Mouse (Mus musculus): Measurements from ENCODE around the gene Bcdin3d. TPM values are rescaled to one million over a fixed set of nuclear protein-coding genes. Genes with fewer than 3 reads are reported as not detected.

The Bcdin3d gene
- polyA plus RNA-seq, 1 experiment from 2014 or later = 12.6 TPM

DNA sequence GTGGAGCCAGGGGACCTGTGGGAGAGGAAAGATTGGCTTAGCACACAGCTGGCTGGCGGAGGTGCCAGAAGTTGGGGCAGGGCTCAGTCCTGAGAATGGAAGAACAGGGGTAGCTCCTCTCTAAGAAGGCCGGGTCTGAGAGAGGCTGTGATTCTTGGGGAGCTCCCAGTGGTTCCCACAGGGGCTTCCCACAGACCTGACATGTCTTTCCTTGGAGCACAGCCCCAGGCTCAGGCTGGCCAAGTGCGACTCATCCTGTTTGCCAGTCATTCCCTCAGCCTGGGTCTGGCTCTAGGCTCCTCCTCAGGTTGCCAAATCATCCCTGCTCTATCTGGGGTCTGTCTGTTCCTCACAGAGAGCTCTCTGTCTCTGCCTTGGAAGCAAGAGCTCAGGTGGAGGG, 36.1 kb upstream of the Bcdin3d start:
- Histone ChIP-seq H3K4me2 (replicated peaks; ENCODE audit: low read depth) (no peak overlapping the region), H3K4me3 (ENCODE audit: low read depth, low read length) (no peak overlapping the region), H3K36me3 (ENCODE audit: control insufficient read depth, insufficient read depth) (no peaks in the 10 kb centered on the region), H3K27me3 (replicated peaks; ENCODE audit: control insufficient read depth, insufficient read depth, low read length) (no peaks in the 10 kb centered on the region), H3K9ac (ENCODE audit: low read depth, low read length) (no peak overlapping the region), H3K4me1 (replicated peaks; ENCODE audit: control insufficient read depth, insufficient read depth, low read length) (no peaks in the 10 kb centered on the region), H3K27ac (ENCODE audit: low read depth, low read length) (no peak overlapping the region), H3K9me3 (ENCODE audit: control insufficient read depth) (no peaks in the 10 kb centered on the region)
- no peak for ATAC-seq
- TF ChIP-seq CTCF (IDR thresholded peaks at IDR 0.05; ENCODE audit: low read depth) = no peak
- 61% methylated on average over 3 of the region's 3 CpGs for WGBS

DNA sequence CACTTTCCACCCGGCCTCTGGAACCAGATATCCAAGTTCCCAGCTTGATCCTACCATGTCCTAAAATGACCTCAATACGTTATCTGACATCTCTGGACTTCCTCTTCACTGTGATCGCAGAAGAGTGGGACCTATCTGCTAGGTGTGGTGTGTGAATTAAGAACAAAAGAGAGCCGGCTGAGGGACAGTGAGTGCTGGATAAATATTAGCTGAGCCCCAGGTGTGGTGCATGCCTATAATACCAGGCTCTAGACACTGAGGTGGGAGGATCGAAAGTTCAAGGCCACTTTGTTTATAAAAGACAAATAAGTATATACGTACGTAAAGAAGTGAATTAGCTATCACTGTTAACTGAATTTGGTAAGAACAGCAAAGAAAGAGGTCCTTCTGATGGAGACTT, 35.3 kb upstream of the Bcdin3d start:
- Histone ChIP-seq H3K4me3 (ENCODE audit: low read depth, low read length) (no peak overlapping the region), H3K9ac (ENCODE audit: low read depth, low read length) (no peak overlapping the region), H3K27me3 (replicated peaks; ENCODE audit: control insufficient read depth, insufficient read depth, low read length) (no peaks in the 10 kb centered on the region), H3K36me3 (ENCODE audit: control insufficient read depth, insufficient read depth) (no peaks in the 10 kb centered on the region), H3K4me1 (replicated peaks; ENCODE audit: control insufficient read depth, insufficient read depth, low read length) (no peaks in the 10 kb centered on the region), H3K4me2 (replicated peaks; ENCODE audit: low read depth) (no peak overlapping the region), H3K9me3 (ENCODE audit: control insufficient read depth) (no peaks in the 10 kb centered on the region), H3K27ac (ENCODE audit: low read depth, low read length) (no peak overlapping the region)
- WGBS = 26% methylated on average over 7 of the region's 7 CpGs
- ATAC-seq = no peak
- TF ChIP-seq CTCF (IDR thresholded peaks at IDR 0.05; ENCODE audit: low read depth) = no peak

DNA sequence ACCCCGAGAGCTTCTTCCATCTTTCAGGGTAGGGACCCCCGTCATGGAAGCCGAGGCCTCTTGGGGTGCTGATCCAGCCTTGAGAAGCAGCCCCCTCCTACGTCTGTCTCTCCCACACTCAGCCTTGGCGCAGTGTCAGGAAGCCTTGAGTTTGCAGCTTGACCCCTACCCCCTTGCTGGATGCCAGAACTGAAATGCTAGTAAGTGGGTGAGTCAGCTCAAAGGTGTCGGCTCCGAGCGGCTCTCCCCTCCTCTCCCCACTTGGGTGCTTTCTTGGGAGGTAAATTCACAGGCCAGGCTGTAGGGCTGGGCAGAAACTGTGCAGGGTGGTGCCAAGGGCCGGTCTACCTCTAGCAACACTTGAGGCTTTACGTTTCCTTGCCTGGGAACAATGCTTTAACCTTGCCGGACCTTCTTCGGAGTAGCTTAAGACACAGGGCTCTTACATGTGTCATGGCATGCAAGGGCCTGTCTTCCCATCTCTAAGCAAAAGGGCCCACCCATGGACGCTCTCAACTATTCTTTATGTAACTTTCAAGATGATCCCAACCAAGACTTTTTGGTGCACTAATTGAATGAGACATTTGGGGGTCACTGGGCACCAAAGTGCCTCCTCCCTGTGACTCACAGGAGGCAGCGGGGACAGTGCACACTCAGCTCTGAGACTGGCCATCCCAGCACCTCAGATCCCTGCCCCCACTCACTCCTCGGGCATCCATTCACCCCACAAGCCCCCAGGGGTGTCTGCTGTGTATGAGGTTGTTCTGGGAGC, 31.0 kb upstream of the Bcdin3d start:
- no peak overlapping the region for H3K9ac ChIP-seq (ENCODE audit: low read depth, low read length)
- no peaks in the 10 kb centered on the region for H3K36me3 ChIP-seq (ENCODE audit: control insufficient read depth, insufficient read depth)
- H3K27me3 ChIP-seq (replicated peaks; ENCODE audit: control insufficient read depth, insufficient read depth, low read length) = no peaks in the 10 kb centered on the region
- 72% methylated on average over 15 of the region's 15 CpGs for WGBS
- no peak overlapping the region for H3K4me2 ChIP-seq (replicated peaks; ENCODE audit: low read depth)
- no peak overlapping the region for H3K4me3 ChIP-seq (ENCODE audit: low read depth, low read length)
- H3K9me3 ChIP-seq (ENCODE audit: control insufficient read depth) = no peaks in the 10 kb centered on the region
- no peaks in the 10 kb centered on the region for H3K4me1 ChIP-seq (replicated peaks; ENCODE audit: control insufficient read depth, insufficient read depth, low read length)
- no peak for TF ChIP-seq CTCF (IDR thresholded peaks at IDR 0.05; ENCODE audit: low read depth)
- H3K27ac ChIP-seq (ENCODE audit: low read depth, low read length) = no peak overlapping the region
- no peak for ATAC-seq

- no peaks in the 10 kb centered on the region for H3K9me3 ChIP-seq (ENCODE audit: control insufficient read depth)
- WGBS = 68% methylated on average over 5 of the region's 5 CpGs
- no peaks in the 10 kb centered on the region for H3K4me1 ChIP-seq (replicated peaks; ENCODE audit: control insufficient read depth, insufficient read depth, low read length)
- H3K4me3 ChIP-seq (ENCODE audit: low read depth, low read length) = no peak overlapping the region
- no peak for TF ChIP-seq CTCF (IDR thresholded peaks at IDR 0.05; ENCODE audit: low read depth)
- no peaks in the 10 kb centered on the region for H3K27me3 ChIP-seq (replicated peaks; ENCODE audit: control insufficient read depth, insufficient read depth, low read length)
- H3K36me3 ChIP-seq (ENCODE audit: control insufficient read depth, insufficient read depth) = no peaks in the 10 kb centered on the region
- no peak overlapping the region for H3K27ac ChIP-seq (ENCODE audit: low read depth, low read length)
- H3K9ac ChIP-seq (ENCODE audit: low read depth, low read length) = no peak overlapping the region
- ATAC-seq = no peak
- H3K4me2 ChIP-seq (replicated peaks; ENCODE audit: low read depth) = no peak overlapping the region
These were observed 28.7 kb upstream of the Bcdin3d start for GRCm38 (mm10) chr15:99503256-99503655.

GRCm38 (mm10) chr15:99502311-99502831, 27.8 kb upstream of the Bcdin3d start:
- H3K4me1 ChIP-seq (replicated peaks; ENCODE audit: control insufficient read depth, insufficient read depth, low read length) = no peaks in the 10 kb centered on the region

GRCm38 (mm10) chr15:99501292-99502260, 27.0 kb upstream of the Bcdin3d start:
- no peaks in the 10 kb centered on the region for H3K4me1 ChIP-seq (replicated peaks; ENCODE audit: control insufficient read depth, insufficient read depth, low read length)

More at GRCm38 (mm10) chr15:99502311-99502831, 27.8 kb upstream of the Bcdin3d start:
- Histone ChIP-seq H3K4me2 (replicated peaks; ENCODE audit: low read depth) (no peak overlapping the region), H3K27me3 (replicated peaks; ENCODE audit: control insufficient read depth, insufficient read depth, low read length) (no peaks in the 10 kb centered on the region), H3K4me3 (ENCODE audit: low read depth, low read length) (no peak overlapping the region), H3K9me3 (ENCODE audit: control insufficient read depth) (no peaks in the 10 kb centered on the region), H3K27ac (ENCODE audit: low read depth, low read length) (no peak overlapping the region), H3K9ac (ENCODE audit: low read depth, low read length) (no peak overlapping the region), H3K36me3 (ENCODE audit: control insufficient read depth, insufficient read depth) (no peaks in the 10 kb centered on the region)
- no peak for ATAC-seq
- WGBS = 36% methylated on average over 12 of the region's 12 CpGs
- TF ChIP-seq CTCF (IDR thresholded peaks at IDR 0.05; ENCODE audit: low read depth) = no peak

More at GRCm38 (mm10) chr15:99501292-99502260, 27.0 kb upstream of the Bcdin3d start:
- Histone ChIP-seq H3K4me3 (ENCODE audit: low read depth, low read length) (no peak overlapping the region), H3K27ac (ENCODE audit: low read depth, low read length) (no peak overlapping the region), H3K9ac (ENCODE audit: low read depth, low read length) (no peak overlapping the region), H3K36me3 (ENCODE audit: control insufficient read depth, insufficient read depth) (no peaks in the 10 kb centered on the region), H3K9me3 (ENCODE audit: control insufficient read depth) (no peaks in the 10 kb centered on the region), H3K27me3 (replicated peaks; ENCODE audit: control insufficient read depth, insufficient read depth, low read length) (no peaks in the 10 kb centered on the region; the same call in 1 of the 2 replicates), H3K4me2 (replicated peaks; ENCODE audit: low read depth) (no peak overlapping the region)
- 80% methylated on average over 20 of the region's 20 CpGs for WGBS
- ATAC-seq = no peak
- no peak for TF ChIP-seq CTCF (IDR thresholded peaks at IDR 0.05; ENCODE audit: low read depth)
